Mouse (Mus musculus): Measurements from ENCODE around the gene Lrtm2.
"Not testable (repeated sequence)": the region's sequence is repeated elsewhere in the genome, so short reads cannot be mapped to it uniquely, and the experiment has no call there.

Gene Lrtm2

GRCm38 (mm10) chr6:119330506-119330905 lies at the start of gene Lrtm2:
TSS of gene Lrtm2 (minus strand) at chr6:119330766.
- peak; percentile 70 to 75 for DNase-seq

GRCm38 (mm10) chr6:119378631-119379030 lies 48.1 kb upstream of the Lrtm2 start:
- no peak for DNase-seq

DNA sequence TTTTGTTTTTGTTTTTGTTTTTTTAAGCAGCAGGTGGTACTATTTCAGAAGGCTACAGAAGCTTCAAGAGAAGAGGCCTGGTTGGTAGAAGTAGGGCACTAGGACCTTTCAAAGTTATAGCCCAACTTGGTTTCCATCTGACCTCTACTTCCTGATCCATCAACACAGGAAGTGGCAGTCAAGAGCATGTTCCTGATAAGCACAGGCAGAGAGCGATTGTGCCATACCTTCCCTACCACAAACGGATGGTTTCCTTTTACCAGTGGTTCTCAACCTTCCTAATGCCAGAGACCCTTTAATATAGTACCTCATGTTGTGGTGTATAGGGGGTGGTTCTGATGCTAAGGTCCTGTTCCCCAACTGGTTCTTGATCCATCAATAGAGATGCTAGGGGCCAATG lies 47.0 kb upstream of the Lrtm2 start:
- no peak for DNase-seq

GRCm38 (mm10) chr6:119375035-119375434 lies 44.5 kb upstream of the Lrtm2 start:
- DNase-seq = no peak

DNA sequence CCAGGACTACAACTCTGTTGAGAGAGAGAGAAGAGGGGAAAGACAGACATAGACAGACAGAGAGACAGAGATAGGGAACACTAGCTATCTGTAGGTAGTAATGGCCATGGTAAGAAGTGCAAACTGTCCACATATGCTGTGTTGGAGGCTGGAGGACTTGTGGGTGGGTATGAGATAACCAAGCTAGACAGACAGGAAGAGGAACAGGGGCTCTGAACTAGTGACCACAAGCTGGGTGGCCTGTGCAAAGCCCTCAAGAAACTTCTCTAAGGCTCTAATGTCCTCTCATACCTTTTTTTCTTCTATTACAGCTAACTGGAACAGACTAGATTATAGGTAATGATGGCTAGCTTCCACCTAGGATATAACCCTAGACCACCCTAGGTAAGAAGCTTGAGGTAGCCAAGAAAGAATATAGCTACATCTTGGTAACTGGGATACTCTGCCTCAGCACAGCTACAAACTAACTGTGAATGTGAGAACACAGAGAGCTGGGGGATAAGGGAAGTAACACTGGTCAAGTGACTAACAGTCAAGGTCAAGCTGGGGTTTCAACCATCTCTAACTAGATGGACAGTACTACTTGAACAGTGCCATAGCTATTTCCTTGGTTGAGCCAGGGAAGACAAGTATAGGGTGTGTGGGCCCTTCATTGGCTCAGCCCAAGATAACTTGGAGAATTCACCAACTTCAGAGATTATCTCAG lies 42.6 kb upstream of the Lrtm2 start:
- no peak for DNase-seq

GRCm38 (mm10) chr6:119372237-119372636 lies 41.7 kb upstream of the Lrtm2 start:
- no peak for DNase-seq

- no peak for DNase-seq
Measured at GRCm38 (mm10) chr6:119371624-119372023, 41.1 kb upstream of the Lrtm2 start.

- DNase-seq = no peak
Measured at GRCm38 (mm10) chr6:119367382-119367781, 36.8 kb upstream of the Lrtm2 start.

DNA sequence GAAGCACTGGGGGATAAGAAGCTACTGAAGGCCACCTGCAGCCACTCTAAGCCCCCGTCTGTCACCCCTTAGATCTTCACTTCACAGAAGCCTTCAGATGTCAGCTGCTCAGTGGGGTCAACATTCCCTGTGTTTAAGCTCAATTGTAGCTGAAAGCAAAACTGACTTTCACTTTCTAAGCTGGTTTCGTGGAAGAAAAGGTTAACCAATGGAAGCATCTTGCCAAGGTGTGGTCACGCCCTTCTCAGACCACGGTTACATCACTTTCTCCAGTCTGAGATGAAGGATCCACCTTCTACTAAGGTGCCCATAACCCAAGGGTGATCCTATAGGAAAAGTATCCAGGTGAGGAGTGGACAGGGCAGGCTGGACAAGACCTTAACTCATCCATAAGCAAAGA lies 36.2 kb upstream of the Lrtm2 start:
- not testable (repeated sequence) for DNase-seq

- DNase-seq = no peak
Measured at GRCm38 (mm10) chr6:119363593-119363992, 33.0 kb upstream of the Lrtm2 start.

- DNase-seq = no peak
Measured at GRCm38 (mm10) chr6:119360925-119361702, 30.5 kb upstream of the Lrtm2 start.

DNA sequence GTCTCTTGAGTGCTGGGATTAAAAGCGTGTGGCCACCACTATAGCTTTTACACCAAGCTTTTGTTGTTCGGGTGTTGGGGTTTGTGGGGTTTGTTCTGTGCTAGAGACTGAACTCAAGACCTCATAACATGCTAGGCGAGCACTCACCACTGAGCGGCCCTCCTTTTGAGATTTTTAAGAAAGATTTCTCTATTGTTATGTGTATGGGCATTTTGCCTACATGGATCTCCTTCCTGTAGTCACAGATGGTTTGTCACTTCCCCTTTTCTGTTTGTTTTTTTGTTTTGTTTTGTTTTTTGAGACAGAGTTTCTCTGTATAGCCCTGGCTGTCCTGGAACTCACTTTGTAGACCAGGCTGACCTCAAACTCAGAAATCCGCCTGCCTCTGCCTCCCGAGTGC lies 29.7 kb upstream of the Lrtm2 start:
- not testable (repeated sequence) for DNase-seq

- DNase-seq = no peak
Measured at GRCm38 (mm10) chr6:119358020-119358571, 27.5 kb upstream of the Lrtm2 start.

DNA sequence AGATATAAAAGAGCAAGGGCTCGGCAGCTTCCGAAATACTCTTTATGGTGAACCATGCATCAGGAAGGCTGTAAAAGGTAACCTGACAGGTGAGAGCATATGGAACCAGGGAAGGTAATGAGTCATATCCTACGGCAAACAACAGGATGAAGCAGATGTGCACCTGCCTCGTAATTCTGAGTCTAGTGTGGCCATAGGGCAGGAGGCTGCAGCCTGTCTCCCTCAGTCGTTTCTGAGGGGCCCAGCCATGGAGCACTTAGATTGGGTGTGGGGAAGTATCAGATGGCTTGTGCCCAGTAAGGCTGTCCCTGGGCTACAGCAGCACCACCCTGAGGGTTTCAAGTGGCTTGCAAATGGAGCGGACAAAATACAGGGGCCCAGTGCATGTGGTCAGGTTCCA lies 21.9 kb upstream of the Lrtm2 start:
- DNase-seq = no peak

- DNase-seq = no peak
Measured at GRCm38 (mm10) chr6:119351656-119352055, 21.1 kb upstream of the Lrtm2 start.

DNA sequence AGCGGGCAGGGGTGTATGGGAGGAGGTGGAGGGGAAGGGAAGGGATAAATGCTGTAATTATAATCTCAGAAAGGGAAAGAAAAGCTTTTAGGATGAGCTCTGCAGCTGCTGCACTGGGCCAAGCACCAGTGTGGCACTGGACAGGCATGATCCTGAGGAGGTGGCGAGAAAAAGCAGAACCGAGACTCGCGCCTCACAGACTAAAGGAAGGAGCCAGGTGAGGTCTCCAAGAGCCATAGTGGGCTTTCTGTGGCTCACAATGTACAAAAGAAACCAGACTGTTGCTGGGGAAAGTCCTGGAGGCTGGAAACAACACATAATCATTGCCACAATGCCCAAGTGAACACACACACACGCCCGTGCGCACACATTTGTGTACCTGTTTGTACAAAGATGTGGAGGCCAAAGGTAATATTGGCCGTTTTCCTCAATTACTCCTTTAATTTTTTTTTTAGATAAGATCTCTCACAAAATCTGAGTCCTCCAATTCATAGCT lies 20.2 kb upstream of the Lrtm2 start:
- DNase-seq = no peak

GRCm38 (mm10) chr6:119348234-119348633 lies 17.7 kb upstream of the Lrtm2 start:
- peak; percentile 95 to 98 for DNase-seq

- no peak for DNase-seq
Measured at GRCm38 (mm10) chr6:119347813-119348212, 17.2 kb upstream of the Lrtm2 start.

GRCm38 (mm10) chr6:119346257-119346656 lies 15.7 kb upstream of the Lrtm2 start:
- DNase-seq = peak; percentile 74 to 77

- DNase-seq = peak in 1 of 2 experiments; percentile 71
Measured at GRCm38 (mm10) chr6:119341409-119341808, 10.8 kb upstream of the Lrtm2 start.

GRCm38 (mm10) chr6:119338121-119338912 lies 7.8 kb upstream of the Lrtm2 start:
- DNase-seq = peak in 1 of 2 experiments; percentile 20

DNA sequence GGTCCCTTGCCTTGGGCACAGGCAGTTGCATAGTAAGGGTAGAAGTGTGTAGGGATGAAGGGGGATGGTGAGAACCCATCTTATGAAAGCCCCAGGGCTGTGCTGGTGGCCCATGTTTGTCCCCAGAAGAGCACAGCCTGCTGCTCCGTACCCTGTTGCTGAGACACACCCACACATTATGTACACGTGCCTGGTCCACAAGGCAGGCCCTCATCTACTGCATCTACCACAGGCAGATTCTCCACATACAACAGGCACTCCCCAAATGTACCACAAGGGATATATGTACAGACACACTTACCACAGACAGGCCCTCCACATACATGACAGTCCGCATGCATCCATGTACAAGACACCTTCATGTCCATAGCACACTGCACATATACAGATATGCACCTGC lies 6.7 kb upstream of the Lrtm2 start:
- peak in 1 of 2 experiments; percentile 3 for DNase-seq

GRCm38 (mm10) chr6:119336124-119336523 lies 5.6 kb upstream of the Lrtm2 start:
- DNase-seq = no peak

Data from cerebellum, postnatal 10 days (tissue).